Mouse (Mus musculus) T-helper 17 cell (primary cell): ENCODE data around the gene Gm7978.
"Not testable (repeated sequence)": the region's sequence is repeated elsewhere in the genome, so short reads cannot be mapped to it uniquely, and the experiment has no call there.

Experiments
- in situ Hi-C, 2 experiments: fragments of 300-600 bp; cut with MboI, MseI; formaldehyde crosslinking; loops; 1 replicate in 1 of 2; 2 replicates in 1 of 2; pipeline ENCODE4 v1.15.1; 2025; ENCODE audit warnings: high pct_unique_total_duplicates in 2 of 2

The Gm7978 gene

DNA sequence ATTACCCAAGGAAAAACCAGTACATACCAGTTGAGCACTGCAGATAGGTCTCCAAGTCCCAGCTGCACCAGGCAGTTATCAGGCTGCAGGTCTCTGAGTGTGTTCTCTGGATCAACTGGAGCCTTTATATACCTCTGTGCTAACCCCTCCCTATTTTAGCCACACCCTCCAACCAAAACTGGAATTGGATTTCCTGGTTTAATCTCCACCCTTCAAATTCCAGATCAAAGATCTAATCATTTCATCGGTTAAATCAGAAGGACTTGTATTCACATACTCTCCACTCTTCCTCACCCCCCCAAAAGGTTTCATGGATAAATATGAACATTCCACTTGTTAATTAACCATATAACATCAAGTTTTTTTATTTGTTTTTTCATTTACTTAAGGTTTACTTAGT, at the start of gene Gm7978:
Gene Gm7978, minus strand, starts transcription at position 101 of the 400 bp plus-strand sequence.
- in situ Hi-C loops = loop anchor here in 1 of 2 experiments (10.0 kb wide), 1 partner anchor 1301 kb away; no protein-coding TSS in a partner anchor

DNA sequence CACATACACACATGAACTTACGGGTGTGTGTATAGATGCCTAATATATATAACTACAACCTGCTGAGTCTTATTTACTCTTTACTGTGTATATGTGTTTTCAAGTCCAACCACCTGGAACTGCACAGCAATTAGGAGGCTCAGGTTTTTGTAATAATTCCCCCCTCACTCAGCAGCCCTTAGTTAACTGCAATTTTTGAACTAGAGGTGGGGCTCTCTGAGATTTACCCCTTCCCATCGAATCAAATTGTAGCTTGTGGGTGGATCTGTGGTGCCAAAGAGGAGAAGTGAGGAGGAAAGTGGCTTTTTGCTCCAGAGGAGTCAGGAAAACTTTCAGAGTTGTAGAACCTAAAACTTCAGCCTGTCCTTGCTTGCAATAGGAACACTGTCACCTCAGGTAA, 39.7 kb upstream of the Gm7978 start, which contains the start of gene E330014E10Rik:
Gene E330014E10Rik, plus strand, starts transcription at position 301 of the 400 bp plus-strand sequence.
- in situ Hi-C loops = loop anchor here in 1 of 2 experiments (5.0 kb wide), 1 partner anchor 318 kb away; the partner anchor contains the start of gene D5Ertd577e

DNA sequence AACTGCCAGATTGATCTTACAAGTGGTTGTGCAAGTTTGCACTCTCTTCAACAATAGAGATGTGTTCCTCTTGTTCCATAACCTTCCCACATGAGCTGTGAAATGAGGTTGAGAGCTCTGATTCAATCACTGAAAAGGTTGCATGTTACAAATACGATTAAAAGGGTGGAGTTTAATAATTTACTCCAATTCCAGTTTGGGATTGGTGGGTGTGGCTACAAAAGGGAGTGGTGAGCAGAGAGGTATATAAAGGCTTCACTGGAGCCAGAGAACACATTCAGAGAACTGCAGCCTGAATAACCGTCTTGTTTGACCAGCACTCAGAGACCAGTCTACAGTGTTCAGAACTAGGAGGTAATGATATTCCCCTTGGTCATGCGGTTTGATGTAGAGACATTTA, 5.7 kb upstream of the Gm7978 start, which contains the start of gene Gm7982:
Gene Gm7982, plus strand, starts transcription at position 301 of the 400 bp plus-strand sequence.
- in situ Hi-C loops = not testable (repeated sequence)
